Mouse (Mus musculus) thymus, adult 2 months (tissue): ENCODE measurements around the gene Prickle3. TPM values are rescaled to one million over a fixed set of nuclear protein-coding genes. Genes with fewer than 3 reads are reported as not detected.
A peak's percentile ranks its signal among the peaks of the same experiment; 100 is the strongest.

Experiments used
- DNase-seq: peaks from one replicate; pipeline ENCODE4 v3.0.0; 2021
- H3K27ac ChIP-seq: fragments of 200-500 bp; 2 replicates; pipeline ENCODE4 v1.5.1; 2012; ENCODE audit warnings: low read length, control low read depth; ENCODE audit not compliant: control insufficient read depth, insufficient read depth
- H3K27me3 ChIP-seq: fragments of 200-500 bp; 2 replicates; pipeline ENCODE4 v1.6.1; 2012; ENCODE audit warnings: mild to moderate bottlenecking, low read length, moderate library complexity, mixed read lengths; ENCODE audit not compliant: control insufficient read depth, insufficient read depth
- H3K36me3 ChIP-seq: fragments of 200-500 bp; 2 replicates; pipeline ENCODE4 v1.6.1; 2012; ENCODE audit warnings: mild to moderate bottlenecking, low read length, moderate library complexity; ENCODE audit not compliant: control insufficient read depth, insufficient read depth
- H3K4me1 ChIP-seq: fragments of 200-500 bp; replicated peaks from 2 replicates; pipeline ENCODE4 v1.6.1; 2012; ENCODE audit warnings: low read length; ENCODE audit not compliant: control insufficient read depth, insufficient read depth
- H3K4me3 ChIP-seq: fragments of 200-500 bp; 2 replicates; pipeline ENCODE4 v1.5.1; 2012; ENCODE audit warnings: mild to moderate bottlenecking, low read length, control low read depth, moderate library complexity; ENCODE audit not compliant: control insufficient read depth, insufficient read depth
- CTCF ChIP-seq: fragments of 200-500 bp; IDR thresholded peaks from 2 replicates; pipeline ENCODE4 v1.5.1; 2012; ENCODE audit warnings: mild to moderate bottlenecking, control low read depth, low read length, moderate library complexity, borderline replicate concordance; ENCODE audit not compliant: control insufficient read depth, poor library complexity, insufficient read depth; ENCODE audit errors: extremely low read depth
- POLR2A ChIP-seq: fragments of 200-500 bp; IDR thresholded peaks from 2 replicates; pipeline ENCODE4 v1.6.1; 2012; ENCODE audit warnings: mild to moderate bottlenecking, low read length, control low read depth, moderate library complexity; ENCODE audit not compliant: control insufficient read depth, poor library complexity, insufficient read depth; ENCODE audit errors: extremely low read depth
- WGBS: fragments of 180-500 bp; shearing (Covaris S2); methylation state at CpG from one replicate; pipeline ENCODE4 v1.1.7; 2018; 5-methylcytosine and 5-hydroxymethylcytosine counted together
- polyA plus RNA-seq: library from polyadenylated mRNA; depleted of rRNA; stranded (reverse); fragments of >200 nt; gene quantifications from 2 replicates; pipeline ENCODE4 v1.2.3, GENCODE M21; 2012

Gene Prickle3
- polyA plus RNA-seq, 1 experiment = 29.7 TPM

- DNase-seq = peak; percentile 45
- peaks cover 6% of the 10 kb centered on the region for H3K36me3 ChIP-seq
- H3K27me3 ChIP-seq = no peaks in the 10 kb centered on the region
- peaks cover 29% of the 10 kb centered on the region for H3K4me1 ChIP-seq
- WGBS = 2% methylated on average over 15 of the region's 19 CpGs
- peak overlapping the region; percentile 37; the same call in 1 of the 2 replicates for H3K27ac ChIP-seq
- peak overlapping the region; percentile 93 for H3K4me3 ChIP-seq
- no peak for TF ChIP-seq POLR2A
- TF ChIP-seq CTCF = no peak
Observed at GRCm38 (mm10) chrX:7670390-7670881, 13.4 kb downstream of the Prickle3 start.

- TF ChIP-seq POLR2A = no peak
- no peak for TF ChIP-seq CTCF
- Histone ChIP-seq H3K27me3 (no peaks in the 10 kb centered on the region), H3K4me3 (peak within 1 kb of the TSS; percentile 93), H3K36me3 (peaks cover 6% of the 10 kb centered on the region), H3K4me1 (peaks cover 29% of the 10 kb centered on the region), H3K27ac (peak within 1 kb of the TSS; percentile 37; the same call in 1 of the 2 replicates)
- WGBS = 2% methylated on average over 35 of the region's 36 CpGs
- peak; percentile 45 for DNase-seq
Observed at GRCm38 (mm10) chrX:7670921-7671623, 14.0 kb downstream of the Prickle3 start, which contains the start of gene Plp2. TSS of gene Plp2 (minus strand) at chrX:7671390.

GRCm38 (mm10) chrX:7672739-7673138, 15.7 kb downstream of the Prickle3 start:
- Histone ChIP-seq H3K4me3 (no peak overlapping the region), H3K27ac (no peak overlapping the region)
- TF ChIP-seq POLR2A = no peak
- TF ChIP-seq CTCF = no peak

GRCm38 (mm10) chrX:7673578-7674281, 16.7 kb downstream of the Prickle3 start:
- no peak for TF ChIP-seq CTCF
- TF ChIP-seq POLR2A = no peak
- Histone ChIP-seq H3K27me3 (no peaks in the 10 kb centered on the region), H3K4me1 (peaks cover 29% of the 10 kb centered on the region), H3K27ac (peak overlapping the region; percentile 1; the same call in 1 of the 2 replicates), H3K36me3 (no peaks in the 10 kb centered on the region), H3K4me3 (no peak overlapping the region)
- DNase-seq = peak; percentile 43
- WGBS = 3% methylated on average over 12 of the region's 12 CpGs

More at GRCm38 (mm10) chrX:7672739-7673138, 15.7 kb downstream of the Prickle3 start:
- Histone ChIP-seq H3K36me3 (no peaks in the 10 kb centered on the region), H3K27me3 (no peaks in the 10 kb centered on the region), H3K4me1 (peaks cover 29% of the 10 kb centered on the region)
- no peak for DNase-seq
- WGBS = 41% methylated on average over 6 of the region's 6 CpGs

DNA sequence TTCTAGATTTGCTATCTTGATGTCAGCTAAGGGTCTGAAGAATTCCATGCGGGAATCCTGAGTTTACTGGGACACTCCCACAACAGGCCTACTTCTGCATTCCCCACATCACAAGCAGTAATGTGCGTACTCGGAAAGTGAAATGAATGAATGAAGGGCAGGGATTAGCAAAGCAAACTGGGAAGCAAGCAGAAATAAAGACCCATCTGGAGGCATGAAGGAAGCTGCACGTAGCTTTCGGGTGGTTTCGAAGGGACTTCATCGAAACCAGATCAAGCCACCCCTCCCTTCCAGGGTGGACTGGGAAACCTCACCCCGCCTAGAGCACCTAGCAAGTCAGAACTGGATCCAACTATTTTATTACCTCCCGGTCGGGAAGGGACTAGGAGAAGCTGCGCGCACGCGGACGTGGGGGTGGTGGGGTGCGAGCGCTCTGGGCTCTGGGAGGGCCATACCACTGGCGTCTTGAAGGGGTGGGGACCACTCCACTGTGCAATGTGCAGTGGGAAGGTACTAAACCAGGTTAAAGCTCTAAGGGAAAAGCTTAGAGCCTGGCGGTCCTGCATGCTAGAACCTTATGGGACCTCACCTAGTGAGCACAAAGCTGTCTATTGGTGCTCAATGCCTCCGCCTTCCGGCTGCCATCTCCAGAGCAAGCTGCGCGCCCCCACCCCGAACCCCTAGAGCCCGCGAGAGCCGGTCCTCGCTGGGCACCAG, 17.4 kb downstream of the Prickle3 start:
- DNase-seq = peak; percentile 44

DNA sequence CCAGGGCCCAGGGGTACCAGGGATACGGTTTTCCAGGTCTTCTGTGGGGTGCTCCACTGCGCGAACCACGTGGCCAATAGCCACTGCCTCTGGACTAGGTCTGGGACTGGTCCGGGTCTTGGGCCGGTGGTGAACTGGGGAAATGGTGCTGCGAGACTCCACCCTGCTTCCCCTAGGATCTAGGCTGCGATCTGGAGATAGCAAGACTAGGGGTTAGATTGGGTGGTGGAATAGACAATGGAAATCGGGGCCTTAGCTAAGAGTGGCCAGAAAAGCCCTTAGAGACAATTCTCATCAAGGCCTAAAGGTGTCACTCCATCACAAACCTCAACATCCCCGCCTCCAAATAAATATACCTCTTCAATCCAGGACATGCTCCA, 17.9 kb downstream of the Prickle3 start:
- H3K36me3 ChIP-seq = no peaks in the 10 kb centered on the region
- peak overlapping the region; percentile 64 for H3K4me3 ChIP-seq
- H3K27ac ChIP-seq = no peak overlapping the region
- H3K27me3 ChIP-seq = no peaks in the 10 kb centered on the region
- TF ChIP-seq CTCF = no peak
- TF ChIP-seq POLR2A = no peak
- H3K4me1 ChIP-seq = peaks cover 30% of the 10 kb centered on the region
- DNase-seq = no peak
- WGBS = 11% methylated on average over 10 of the region's 10 CpGs

More for the DNA sequence above, 17.4 kb downstream of the Prickle3 start:
- Histone ChIP-seq H3K27me3 (no peaks in the 10 kb centered on the region), H3K36me3 (no peaks in the 10 kb centered on the region), H3K4me3 (peak overlapping the region; percentile 64), H3K27ac (no peak overlapping the region; the same call in 1 of the 2 replicates), H3K4me1 (peaks cover 29% of the 10 kb centered on the region)
- TF ChIP-seq CTCF = no peak
- TF ChIP-seq POLR2A = no peak
- WGBS = 2% methylated on average over 28 of the region's 28 CpGs
